Mouse (Mus musculus): ENCODE measurements around the gene Caly.

GRCm38 (mm10) chr7:140080503-140081156 is 1.7 kb downstream of the Caly start:
- TF ChIP-seq POLR2A (IDR thresholded peaks at IDR 0.05; ENCODE audit: low read depth, low read length) (no peak), CTCF (IDR thresholded peaks at IDR 0.05; ENCODE audit: extremely low read depth, insufficient read depth, insufficient read length, insufficient replicate concordance) (no peak)

Measured in spleen, adult 2 months (tissue).